Mouse (Mus musculus) liver, embryonic 14.5 days (tissue): ENCODE measurements around the gene Vmp1. TPM values are rescaled to one million over a fixed set of nuclear protein-coding genes. Genes with fewer than 3 reads are reported as not detected.
A peak's percentile ranks its signal among the peaks of the same experiment; 100 is the strongest.

Experiments used
- ATAC-seq: fragments of 200-750 bp; cut with Nextera tagmentation; 2 replicates; pipeline ENCODE4 v1.8.0; 2017; ENCODE audit warnings: moderate number of reproducible peaks, mild to moderate bottlenecking, moderate library complexity; ENCODE audit not compliant: insufficient read depth
- DNase-seq, 3 experiments: peaks; one replicate each; pipeline ENCODE4 v3.0.0-alpha.2; 2012 to 2013; ENCODE audit warnings: low read depth in 3 of 3, low spot score in 3 of 3
- H3K27ac ChIP-seq: fragments of 300-500 bp; sonication (generic); 2 replicates; pipeline ENCODE4 v1.5.1; 2014; ENCODE audit warnings: moderate library complexity, mild to moderate bottlenecking, control low read depth, inconsistent platforms
- H3K27me3 ChIP-seq: fragments of 300-500 bp; sonication (generic); 2 replicates; pipeline ENCODE4 v1.6.1; 2014; ENCODE audit warnings: mild to moderate bottlenecking, low read length, moderate library complexity; ENCODE audit not compliant: control insufficient read depth, insufficient read depth
- H3K36me3 ChIP-seq: fragments of 300-500 bp; sonication (generic); replicated peaks from 2 replicates; pipeline ENCODE4 v1.6.1; 2014; ENCODE audit warnings: low read depth; ENCODE audit not compliant: control insufficient read depth, insufficient read depth
- H3K4me1 ChIP-seq, 2 experiments: fragments of 200-500 bp in 1 of 2; fragments of 300-500 bp in 1 of 2; sonication (generic) in 1 of 2; replicated peaks; 2 replicates each; pipeline ENCODE4 v1.6.1; 2012 to 2014; ENCODE audit warnings: antibody characterized with exemption in 1 of 2, inconsistent platforms in 1 of 2, low read length in 1 of 2; ENCODE audit not compliant: control insufficient read depth in 2 of 2, insufficient read depth in 2 of 2
- H3K4me2 ChIP-seq: fragments of 300-500 bp; sonication (generic); 2 replicates; pipeline ENCODE4 v1.6.1; 2014; ENCODE audit warnings: low read depth, mild to moderate bottlenecking, control low read depth, moderate library complexity
- H3K4me3 ChIP-seq, 2 experiments: fragments of 200-500 bp in 1 of 2; fragments of 300-500 bp in 1 of 2; sonication (generic) in 1 of 2; 2 replicates each; pipeline ENCODE4 v1.5.1; 2012 to 2014; ENCODE audit warnings: low read depth in 2 of 2, low read length in 2 of 2, mild to moderate bottlenecking in 2 of 2, control low read depth in 1 of 2, inconsistent platforms in 1 of 2, moderate library complexity in 1 of 2; ENCODE audit not compliant: insufficient read depth in 1 of 2
- H3K9ac ChIP-seq: fragments of 300-500 bp; sonication (generic); replicated peaks from 2 replicates; pipeline ENCODE4 v1.6.1; 2014; ENCODE audit warnings: mild to moderate bottlenecking, control low read depth, moderate library complexity
- H3K9me3 ChIP-seq: fragments of 300-500 bp; sonication (generic); 2 replicates; pipeline ENCODE4 v1.6.1; 2016; ENCODE audit warnings: low read length, mixed read lengths; ENCODE audit not compliant: control insufficient read depth
- CTCF ChIP-seq: IDR thresholded peaks from 2 replicates; pipeline ENCODE4 v1.5.1; 2016; ENCODE audit warnings: antibody characterized with exemption, low read depth, control low read depth
- EP300 ChIP-seq: IDR thresholded peaks from 2 replicates; pipeline ENCODE4 v1.6.1; 2016; ENCODE audit warnings: antibody characterized with exemption, low read depth
- WGBS: fragments of 180-500 bp; shearing (Covaris S2); extraction: QIAGEN DNeasy Blood & Tissue Kit; methylation state at CpG from one replicate; pipeline ENCODE4 v1.1.7; 2014; ENCODE audit not compliant: insufficient replicate concordance; 5-methylcytosine and 5-hydroxymethylcytosine counted together
- polyA plus RNA-seq, 2 experiments: library from polyadenylated mRNA; depleted of rRNA in 1 of 2; stranded (reverse) in 1 of 2; unstranded in 1 of 2; fragments of >200 nt; fragmentation: Nextera tagmentation in 1 of 2; extraction: Ambion mirVana in 1 of 2; gene quantifications; 2 replicates each; pipeline versions ENCODE4 v1.2.1 to v1.2.3; 2012 to 2014

Gene Vmp1
- polyA plus RNA-seq, 2 experiments: 33.1 to 94.2 TPM

DNA sequence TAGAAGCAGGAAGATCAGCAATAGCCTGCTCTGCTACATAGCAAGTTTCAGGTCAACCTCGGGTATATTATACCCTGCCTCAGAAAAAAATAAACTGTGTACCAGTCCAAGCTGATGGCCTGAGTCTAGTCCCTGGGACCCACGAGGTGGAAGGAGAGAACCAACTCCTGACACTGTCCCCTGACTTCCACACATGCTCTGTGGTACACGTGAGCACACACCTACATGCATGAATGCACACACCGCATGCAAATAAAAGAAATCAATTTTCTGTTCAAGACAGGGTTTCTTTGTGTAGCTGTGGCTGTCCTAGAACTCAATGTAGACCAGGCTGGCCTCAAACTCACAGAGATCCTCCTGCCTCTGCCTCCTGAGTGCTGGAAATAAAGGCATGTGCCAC lies 125.4 kb downstream of the Vmp1 start:
- no peak overlapping the region for H3K4me2 ChIP-seq
- no peak overlapping the region for H3K9ac ChIP-seq
- H3K27ac ChIP-seq: no peak overlapping the region
- WGBS: 77% methylated on average over 4 of the region's 4 CpGs
- no peaks in the 10 kb centered on the region for H3K4me1 ChIP-seq
- ATAC-seq (no peak), DNase-seq (no peak)
- no peaks in the 10 kb centered on the region for H3K27me3 ChIP-seq
- no peaks in the 10 kb centered on the region for H3K9me3 ChIP-seq
- peaks cover 4% of the 10 kb centered on the region; the same call in 1 of the 2 replicates for H3K36me3 ChIP-seq
- no peak overlapping the region for H3K4me3 ChIP-seq
- TF ChIP-seq CTCF: no peak
- no peak for TF ChIP-seq EP300

DNA sequence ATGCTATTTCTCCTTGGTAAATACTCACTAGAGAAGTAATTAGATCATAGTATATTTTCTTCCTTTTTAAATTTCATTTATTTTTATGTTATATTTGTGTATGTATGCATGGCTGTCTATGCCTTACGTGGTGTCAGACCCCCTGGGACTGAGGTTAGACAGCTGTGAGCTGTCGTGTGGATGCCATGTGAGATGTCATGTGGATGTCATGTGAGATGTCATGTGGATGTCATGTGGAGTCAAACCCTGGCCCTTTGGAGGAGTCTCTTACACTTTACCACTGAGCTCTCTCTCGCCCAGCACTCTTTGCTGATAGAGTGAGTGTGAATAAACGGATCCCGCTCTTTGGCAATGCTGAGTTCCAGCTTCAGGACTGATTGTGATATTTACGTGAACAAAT lies 130.1 kb downstream of the Vmp1 start:
- 80% methylated on average over 6 of the region's 6 CpGs for WGBS
- TF ChIP-seq EP300 (no peak), CTCF (no peak)
- DNase-seq (no peak), ATAC-seq (no peak)
- H3K36me3 ChIP-seq: peaks cover 20% of the 10 kb centered on the region
- no peak overlapping the region for H3K4me2 ChIP-seq
- H3K9me3 ChIP-seq: no peaks in the 10 kb centered on the region
- H3K4me1 ChIP-seq: no peaks in the 10 kb centered on the region
- no peak overlapping the region for H3K9ac ChIP-seq
- H3K27ac ChIP-seq: no peak overlapping the region
- no peak overlapping the region for H3K4me3 ChIP-seq
- H3K27me3 ChIP-seq: no peaks in the 10 kb centered on the region

- Histone ChIP-seq H3K9ac (no peak overlapping the region), H3K4me2 (no peak overlapping the region), H3K4me3 (no peak overlapping the region), H3K27me3 (no peaks in the 10 kb centered on the region), H3K27ac (no peak overlapping the region), H3K36me3 (peaks cover 16% of the 10 kb centered on the region), H3K4me1 (peaks cover 10% of the 10 kb centered on the region in 2 experiments), H3K9me3 (no peaks in the 10 kb centered on the region)
- ATAC-seq: no peak
- peak in 1 of 3 experiments; percentile 38 for DNase-seq
- 87% methylated on average over 1 of the region's 1 CpGs for WGBS
- TF ChIP-seq EP300: no peak
- peak; percentile 46; the same call in 1 of the 2 replicates for TF ChIP-seq CTCF
Observed at GRCm38 (mm10) chr11:86547412-86547811, 136.2 kb downstream of the Vmp1 start.

DNA sequence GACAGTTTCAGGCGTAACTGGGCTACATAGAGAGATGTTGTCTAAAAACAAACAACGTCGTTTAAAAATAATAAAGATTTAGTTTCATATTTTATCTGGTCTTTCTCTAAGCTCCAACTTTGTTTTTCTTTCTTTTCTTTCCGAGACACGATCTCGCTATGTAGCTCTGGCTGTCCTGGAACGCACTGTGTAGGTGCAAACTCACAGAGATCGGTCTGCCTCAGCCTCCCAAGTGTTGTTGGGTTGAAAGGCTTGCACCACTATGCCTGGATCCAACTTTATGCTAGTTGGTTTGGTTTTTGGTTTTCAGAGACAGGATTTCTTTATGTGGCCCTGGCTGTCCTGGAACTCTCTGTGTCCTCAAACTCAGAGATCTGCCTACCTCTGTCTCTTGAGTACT lies 138.1 kb downstream of the Vmp1 start:
- peak overlapping the region; percentile 79 for H3K27ac ChIP-seq
- H3K4me1 ChIP-seq: peaks cover 14 to 15% of the 10 kb centered on the region in 2 experiments
- 60% methylated on average over 8 of the region's 8 CpGs for WGBS
- no peaks in the 10 kb centered on the region for H3K9me3 ChIP-seq
- H3K4me3 ChIP-seq: peak overlapping the region; percentile 71 to 90
- peak overlapping the region; percentile 86 for H3K9ac ChIP-seq
- DNase-seq (no peak), ATAC-seq (no peak)
- no peaks in the 10 kb centered on the region for H3K27me3 ChIP-seq
- H3K4me2 ChIP-seq: peak overlapping the region; percentile 85
- TF ChIP-seq EP300 (no peak), CTCF (no peak)
- peaks cover 14% of the 10 kb centered on the region for H3K36me3 ChIP-seq

DNA sequence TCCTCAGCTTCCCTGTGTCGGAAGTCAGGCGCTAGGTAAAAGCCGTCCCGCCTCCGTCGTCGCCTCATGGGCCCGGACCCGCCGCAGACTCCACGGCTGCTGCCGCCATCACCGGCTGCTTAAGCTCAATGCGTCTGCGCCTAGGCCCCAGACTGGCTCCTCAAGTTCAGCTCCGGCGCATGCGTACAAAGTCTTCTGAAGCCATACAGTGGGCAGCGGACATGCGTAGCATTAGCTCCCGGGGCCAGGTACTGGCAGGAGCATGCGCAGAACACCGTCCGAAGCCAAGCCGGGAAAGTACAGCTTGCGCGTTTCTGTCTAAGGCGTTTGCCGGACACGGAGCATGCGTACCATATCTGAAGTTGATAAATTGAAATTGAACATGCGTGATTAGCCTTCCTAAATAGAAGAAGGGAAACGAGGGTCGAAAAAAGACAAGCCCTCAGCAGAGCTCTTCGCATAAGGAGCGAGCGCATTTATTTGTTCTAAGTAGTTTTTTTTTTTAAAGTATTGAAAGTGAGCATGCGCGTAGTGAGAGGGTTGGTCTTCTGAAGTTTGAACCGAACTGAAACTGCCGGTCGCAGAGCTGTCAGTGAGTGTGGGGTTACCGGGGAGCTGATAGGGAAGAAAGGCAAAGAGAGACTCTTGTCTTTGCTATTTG lies 138.9 kb downstream of the Vmp1 start, which contains the start of the genes Rps6kb1 and Tubd1:
Gene Rps6kb1 (minus strand): TSS at position 167 of the 661 bp plus-strand sequence.
Gene Tubd1 (plus strand): TSS at position 353 of the 661 bp plus-strand sequence.
- Histone ChIP-seq H3K9ac (peak within 1 kb of the TSS; percentile 97), H3K4me1 (peaks cover 14 to 15% of the 10 kb centered on the region in 2 experiments), H3K36me3 (peaks cover 6% of the 10 kb centered on the region), H3K27me3 (no peaks in the 10 kb centered on the region), H3K4me2 (peak within 1 kb of the TSS; percentile 91), H3K4me3 (peak within 1 kb of the TSS; percentile 90 to 91), H3K9me3 (no peaks in the 10 kb centered on the region), H3K27ac (peak within 1 kb of the TSS; percentile 79)
- ATAC-seq: peak; percentile 98
- peak; percentile 100 for DNase-seq
- TF ChIP-seq EP300 (no peak), CTCF (peak; percentile 24; the same call in 1 of the 2 replicates)
- WGBS: under 1% methylated on average over 43 of the region's 43 CpGs
